Mouse (Mus musculus): ENCODE data around the gene Npr2.

Npr2 gene

DNA sequence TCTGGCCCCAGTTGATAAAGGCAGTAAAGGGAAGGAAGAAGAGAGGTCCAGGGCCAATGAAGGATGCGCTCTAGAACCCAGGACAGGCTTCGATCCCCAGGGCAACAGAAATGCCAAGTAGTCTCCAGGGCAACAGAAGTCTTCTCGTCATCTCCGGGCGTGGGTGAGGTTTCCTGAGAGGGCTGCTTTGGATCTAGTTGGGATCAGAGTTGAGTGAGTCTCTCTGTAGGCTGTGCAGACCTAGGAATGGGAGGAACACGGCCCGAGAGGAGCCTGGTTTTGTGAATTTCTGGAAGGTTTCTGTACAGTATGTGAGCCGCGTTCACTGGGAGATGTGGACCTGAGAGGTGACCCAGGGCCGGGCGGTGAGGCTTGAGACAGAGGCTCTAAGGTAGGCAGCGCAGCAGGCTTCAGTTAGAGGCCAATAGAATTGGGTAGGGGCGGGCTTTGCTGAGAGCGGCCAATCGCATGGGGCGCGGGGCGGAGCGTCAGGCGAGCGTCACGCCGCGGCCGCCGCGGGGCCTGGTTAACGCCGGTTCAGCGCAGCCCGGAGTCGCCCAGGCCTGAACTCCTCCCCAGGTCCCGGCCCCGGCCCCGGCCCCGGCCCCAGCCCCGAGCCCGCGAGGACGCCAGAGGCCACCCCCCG lies 37.2 kb downstream of the Npr2 start, which contains the start of the genes Tmem8b and Fam221b:
TSS of gene Tmem8b (plus strand) at position 190 of the 646 bp plus-strand sequence.
TSS of gene Fam221b (minus strand) at position 364 of the 646 bp plus-strand sequence.
- peak; percentile 31 to 72 for DNase-seq (ENCODE audit: low read depth in 1 of 2, low spot score in 2 of 2)

GRCm38 (mm10) chr4:43669428-43669794 lies 37.7 kb downstream of the Npr2 start:
- no peak for DNase-seq (ENCODE audit: low read depth in 1 of 2, low spot score in 2 of 2)

DNA sequence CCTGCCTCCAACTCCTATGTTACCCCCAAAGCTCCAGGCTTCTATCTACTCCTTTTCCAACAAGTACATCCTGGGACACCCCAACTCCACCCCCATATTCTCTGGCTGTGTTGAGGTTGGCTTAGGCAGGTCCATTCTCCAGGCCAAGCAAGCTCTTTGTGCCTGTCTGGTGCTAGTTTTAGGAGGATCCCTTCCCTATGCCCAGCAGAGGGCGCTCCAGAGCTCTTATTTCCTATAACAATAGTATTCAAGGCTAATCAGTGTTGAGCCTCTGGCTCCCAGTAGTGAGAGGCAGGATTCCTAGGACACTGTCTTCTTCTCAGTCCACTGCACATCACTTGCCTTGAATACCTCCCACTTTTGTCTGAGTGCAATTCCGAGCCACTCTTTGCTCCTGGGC lies 40.3 kb downstream of the Npr2 start:
- DNase-seq (ENCODE audit: low read depth in 1 of 2, low spot score in 2 of 2): peak; percentile 37 to 71

GRCm38 (mm10) chr4:43673703-43674102 lies 42.0 kb downstream of the Npr2 start:
- no peak for DNase-seq (ENCODE audit: low read depth in 1 of 2, low spot score in 2 of 2)

- no peak for DNase-seq (ENCODE audit: low read depth in 1 of 2, low spot score in 2 of 2)
Measured at GRCm38 (mm10) chr4:43674974-43675373, 43.2 kb downstream of the Npr2 start.

DNA sequence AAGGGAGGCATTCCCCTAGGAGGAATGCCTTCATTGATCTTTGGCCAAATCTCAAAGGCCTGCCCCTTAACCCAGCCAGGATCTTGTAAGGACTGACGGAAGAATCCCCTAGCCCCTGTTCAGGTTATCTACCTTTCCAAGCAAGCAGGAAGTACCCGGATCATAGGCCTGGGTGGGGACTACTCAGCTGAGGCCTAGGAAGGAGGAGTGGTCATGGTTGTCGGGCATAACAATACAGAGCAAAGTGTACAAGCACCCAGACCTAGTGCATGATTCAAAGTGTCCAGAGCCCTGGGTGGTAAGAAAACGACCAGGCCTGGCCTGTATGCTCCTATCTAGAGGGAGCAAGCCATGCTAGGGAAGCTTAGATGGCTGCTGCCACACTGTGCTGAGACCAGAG lies 43.9 kb downstream of the Npr2 start:
- no peak for DNase-seq (ENCODE audit: low read depth in 1 of 2, low spot score in 2 of 2)

GRCm38 (mm10) chr4:43678541-43678940 lies 46.8 kb downstream of the Npr2 start:
- no peak for DNase-seq (ENCODE audit: low read depth in 1 of 2, low spot score in 2 of 2)

GRCm38 (mm10) chr4:43679416-43680043 lies 47.8 kb downstream of the Npr2 start:
- DNase-seq (ENCODE audit: low read depth in 1 of 2, low spot score in 2 of 2): no peak

GRCm38 (mm10) chr4:43690021-43690420 lies 58.3 kb downstream of the Npr2 start:
- no peak for DNase-seq (ENCODE audit: low read depth in 1 of 2, low spot score in 2 of 2)

GRCm38 (mm10) chr4:43691026-43691425 lies 59.3 kb downstream of the Npr2 start:
- DNase-seq (ENCODE audit: low read depth in 1 of 2, low spot score in 2 of 2): no peak

DNA sequence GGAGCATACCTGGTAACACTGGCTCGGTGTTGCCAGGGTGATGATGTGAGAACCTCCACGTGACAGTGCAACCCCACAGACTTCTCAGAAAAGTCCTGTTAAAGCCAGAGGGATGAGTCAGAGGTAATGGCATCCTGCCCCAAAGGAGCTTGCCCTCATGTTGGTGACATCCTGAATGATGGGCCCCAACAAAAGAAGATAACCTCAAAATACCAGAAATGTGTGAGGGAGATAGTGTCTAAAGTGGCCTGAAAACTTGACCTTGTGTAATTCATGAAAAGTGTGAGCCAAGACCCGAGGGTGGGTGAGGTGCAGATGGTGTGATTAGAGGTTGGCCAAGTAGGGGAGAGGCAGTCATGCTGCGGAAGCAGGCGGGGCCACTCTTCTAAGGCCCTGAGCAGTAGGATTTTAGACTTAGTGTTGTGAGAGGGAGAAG lies 62.1 kb downstream of the Npr2 start:
- DNase-seq (ENCODE audit: low read depth in 1 of 2, low spot score in 2 of 2): no peak

DNA sequence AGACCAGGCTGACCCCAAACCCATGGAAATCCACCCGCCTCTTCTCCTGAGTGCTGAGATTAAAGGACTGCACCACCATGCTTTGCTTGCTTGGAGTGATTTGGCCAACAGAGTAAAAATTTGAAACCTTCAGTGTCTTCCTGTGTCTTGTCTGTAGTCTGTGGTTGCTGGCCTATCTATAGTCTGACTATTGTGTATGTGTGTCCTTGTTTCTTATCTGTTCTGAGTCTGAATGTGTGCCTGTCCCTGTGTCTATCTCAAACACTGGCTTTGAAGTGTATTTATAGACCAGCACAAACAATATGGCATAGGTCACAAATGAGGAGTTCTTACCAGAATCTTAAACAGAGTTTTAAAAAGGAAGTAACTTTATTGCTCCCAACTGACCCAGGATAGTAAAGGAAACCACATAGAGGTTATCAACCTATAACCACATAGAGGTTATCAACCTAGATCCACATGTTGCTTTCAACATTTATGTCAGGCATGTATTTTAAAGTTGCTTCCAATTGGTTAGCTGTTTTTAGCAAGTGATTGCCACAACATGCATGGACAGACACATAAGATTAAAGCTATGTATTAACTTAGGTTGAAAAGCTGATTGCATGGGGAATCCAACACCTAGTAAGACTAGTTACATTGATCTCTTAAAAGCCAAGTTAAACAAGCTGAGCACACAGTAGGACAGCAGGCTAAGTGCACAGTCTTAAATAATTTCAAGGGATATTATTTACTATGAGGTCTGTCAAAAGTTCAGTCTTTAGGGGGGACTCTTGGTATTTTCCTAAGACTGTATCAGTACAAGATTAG lies 62.9 kb downstream of the Npr2 start:
- DNase-seq (ENCODE audit: low read depth in 1 of 2, low spot score in 2 of 2): no peak

GRCm38 (mm10) chr4:43695249-43695671 lies 63.5 kb downstream of the Npr2 start:
- no peak for DNase-seq (ENCODE audit: low read depth in 1 of 2, low spot score in 2 of 2)

DNA sequence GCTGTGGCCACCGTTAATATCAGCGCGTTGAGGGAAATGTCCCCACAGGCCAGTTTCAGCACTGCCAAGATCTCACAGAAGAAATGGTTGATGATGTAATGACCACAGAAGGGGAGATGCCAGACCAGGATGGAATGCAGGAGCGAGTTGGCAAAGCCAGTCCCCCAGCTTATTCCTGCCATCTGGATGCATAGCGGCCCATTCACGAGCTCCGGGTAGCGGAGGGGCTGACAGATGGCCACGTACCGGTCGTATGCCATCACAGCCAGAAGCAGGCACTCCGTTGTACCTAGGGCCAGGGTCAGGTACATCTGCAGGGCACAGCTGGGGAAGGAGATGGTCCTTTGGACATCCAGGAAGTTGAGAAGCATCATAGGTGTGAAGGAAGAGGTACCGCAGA lies 64.8 kb downstream of the Npr2 start:
- DNase-seq (ENCODE audit: low read depth in 1 of 2, low spot score in 2 of 2): no peak

DNA sequence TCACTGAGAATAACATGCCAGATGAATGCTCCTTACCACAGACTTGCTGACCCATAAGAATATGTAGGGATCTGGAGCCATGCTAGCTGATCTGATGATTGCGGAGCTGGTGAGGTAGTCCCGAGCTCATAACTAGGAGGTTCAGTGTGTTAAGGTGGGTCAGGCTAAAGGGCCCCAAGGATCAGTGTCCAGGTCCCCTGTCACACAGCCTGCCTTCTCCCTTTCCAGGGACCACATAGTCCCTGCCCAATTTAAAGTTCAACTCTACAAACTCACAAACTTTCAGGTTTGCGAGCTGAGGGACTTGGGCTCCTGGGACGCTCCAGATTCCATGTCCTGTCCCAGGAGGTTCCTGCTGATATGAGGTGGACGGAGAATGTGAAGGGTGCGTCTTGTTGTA lies 69.0 kb downstream of the Npr2 start, which contains the start of gene Olfr70:
TSS of gene Olfr70 (minus strand) at position 101 of the 400 bp plus-strand sequence.
- DNase-seq (ENCODE audit: low read depth in 1 of 2, low spot score in 2 of 2): no peak

All from monocyte, adult 2 months (primary cell).